Mouse (Mus musculus) heart, embryonic 13.5 days (tissue): ENCODE measurements around the gene Cyp4a29. TPM values are rescaled to one million over a fixed set of nuclear protein-coding genes. Genes with fewer than 3 reads are reported as not detected.

Experiments used
- polyA plus RNA-seq: library from polyadenylated mRNA; unstranded; fragments of >200 nt; fragmentation: Nextera tagmentation; extraction: Ambion mirVana; gene quantifications from 2 replicates; pipeline ENCODE4 v1.2.1, GENCODE M21; 2015

The Cyp4a29 gene
- polyA plus RNA-seq, 1 experiment from 2014 or later: not detected

Other genes with a start within 250 kb of the Cyp4a29 start
- 7.8 and 8.7 TPM in 2 replicates for gene Stil, start 241.9 kb upstream of the Cyp4a29 start, polyA plus RNA-seq
- gene Tal1, start 185.7 kb upstream of the Cyp4a29 start, polyA plus RNA-seq: 5.4 and 8.4 TPM in 2 replicates
- 23.4 and 42.7 TPM in 2 replicates for gene Pdzk1ip1, start 153.4 kb upstream of the Cyp4a29 start, polyA plus RNA-seq
- 0.04 and 0.08 TPM in 2 replicates for gene Cyp4x1, start 107.8 kb upstream of the Cyp4a29 start, polyA plus RNA-seq
- gene Cyp4a12a, start 57.0 kb downstream of the Cyp4a29 start, polyA plus RNA-seq: not detected in 2 replicates
- gene Cyp4a12b, start 169.5 kb downstream of the Cyp4a29 start, polyA plus RNA-seq: not detected in 2 replicates
- gene Cyp4a30b, start 210.5 kb downstream of the Cyp4a29 start, polyA plus RNA-seq: not detected in 2 replicates